Mouse (Mus musculus): Measurements from ENCODE around the gene Pter. TPM values are rescaled to one million over a fixed set of nuclear protein-coding genes. Genes with fewer than 3 reads are reported as not detected.

Pter gene
- total and polyA plus RNA-seq, 3 experiments, result 27.2 to 90.9 (median 53.7) TPM

DNA sequence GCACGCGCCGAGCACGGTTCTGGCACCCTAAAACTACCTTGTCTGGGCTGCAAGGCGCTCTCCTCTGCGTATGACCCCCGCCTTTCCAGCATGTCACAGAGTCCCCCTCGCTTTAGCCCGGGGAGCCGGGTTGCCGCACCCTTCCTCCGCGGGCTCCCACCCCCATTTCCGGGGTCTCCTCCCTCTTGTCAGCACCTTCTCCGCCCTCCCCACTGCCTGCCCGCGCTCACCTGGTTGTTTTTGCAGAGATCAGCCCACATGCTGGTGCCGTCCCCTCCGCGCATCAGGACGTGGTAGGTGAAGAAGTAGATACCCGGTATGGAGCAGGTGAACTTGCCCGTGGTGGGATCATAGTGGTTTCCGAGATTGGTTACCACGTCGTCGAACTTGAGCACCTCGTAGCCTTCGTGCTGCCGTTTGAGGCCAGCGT, 86.2 kb downstream of the Pter start:
- Histone ChIP-seq H3K4me2 (ENCODE audit: insufficient read depth, low read depth, poor library complexity, severe bottlenecking) (no peak overlapping the region), H3K36me3 (replicated peaks in 1 of 2; ENCODE audit: control insufficient read depth in 1 of 2, insufficient read depth in 1 of 2, low read length in 1 of 2) (peaks cover 0 to 12% of the 10 kb centered on the region in 2 experiments), H3K4me1 (ENCODE audit: control insufficient read depth in 1 of 2, insufficient read depth in 2 of 2) (peaks cover 0 to 11% of the 10 kb centered on the region in 2 experiments; a peak in 1 of 4 replicates), H3K27me3 (replicated peaks) (no peaks in the 10 kb centered on the region), H3K9ac (ENCODE audit: insufficient read depth, low read depth) (no peak overlapping the region), H3K9me3 (replicated peaks; ENCODE audit: low read length) (peaks cover 6% of the 10 kb centered on the region), H3K4me3 (replicated peaks in 1 of 3; ENCODE audit: low read depth in 2 of 3, low read length in 2 of 3, poor library complexity in 1 of 3) (no peak overlapping the region), H3K79me2 (replicated peaks; ENCODE audit: control insufficient read depth, extremely low read depth, insufficient read depth, poor library complexity, severe bottlenecking) (no peaks in the 10 kb centered on the region), H3K27ac (ENCODE audit: insufficient read depth, low read depth) (no peak overlapping the region)
- no peak for DNase-seq (ENCODE audit: extremely low read depth)
- in situ Hi-C loops (cut with MboI; ENCODE audit: low pct_ligation_motif_present, low pct_unique_long_range_greater_than_20kb, low sequenced_read_pairs), result no loop called here
- TF ChIP-seq GABPA (IDR thresholded peaks at IDR 0.05; ENCODE audit: insufficient replicate concordance, low read depth, low read length), result no peak
- TF ChIP-seq POLR2A (IDR thresholded peaks at IDR 0.05; ENCODE audit: low read depth, low read length), result no peak
- no peak for TF ChIP-seq TCF12 (IDR thresholded peaks at IDR 0.05; ENCODE audit: low read depth, low read length)
- dilution Hi-C loops (cut with MboI; ENCODE audit: extremely low pct_ligation_motif_present, extremely low pct_unique_long_range_greater_than_20kb, low sequenced_read_pairs), result no loop called here

DNA sequence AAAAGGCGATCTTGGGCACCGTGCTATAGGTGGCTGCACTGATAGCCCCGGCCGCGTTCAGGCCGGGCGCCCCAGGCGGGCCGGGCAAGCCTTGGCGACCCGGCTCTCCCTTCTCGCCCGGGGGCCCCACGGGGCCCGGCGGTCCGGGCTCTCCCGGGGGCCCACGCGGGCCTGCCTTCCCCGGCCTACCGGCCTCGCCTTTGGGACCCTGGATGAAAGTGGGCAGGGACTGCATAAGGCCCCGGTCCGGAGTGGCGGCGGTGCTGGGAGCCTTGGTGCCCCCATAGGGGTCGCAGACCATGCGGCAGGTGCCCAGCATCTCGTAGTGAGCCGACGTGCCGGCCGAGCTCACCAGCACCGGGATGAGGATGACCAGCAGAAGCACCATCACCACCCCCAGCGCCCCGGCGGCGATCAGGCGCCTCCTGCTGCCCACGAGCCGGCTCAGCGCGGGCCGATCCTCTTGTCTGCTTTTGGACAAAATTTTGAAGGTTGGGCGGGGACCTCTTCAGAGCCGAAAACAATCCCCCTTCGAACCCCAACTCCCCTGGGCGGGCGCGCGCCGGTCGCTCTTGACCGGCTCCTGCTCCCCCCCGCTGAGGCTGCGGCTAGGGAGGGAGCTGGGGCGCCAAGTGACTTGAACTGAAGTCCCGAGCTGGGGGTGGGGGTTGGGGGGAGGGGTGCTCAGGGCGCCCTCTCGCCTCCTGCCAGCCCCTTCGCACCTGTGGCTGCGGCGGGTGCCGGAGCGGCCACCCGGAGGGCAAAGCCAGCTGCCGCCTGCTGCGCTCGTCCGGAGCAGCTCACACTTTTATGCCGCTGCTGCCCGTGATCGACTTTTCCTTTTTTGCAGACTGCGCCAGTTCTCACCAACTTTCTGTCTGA, 86.9 kb downstream of the Pter start:
- Histone ChIP-seq H3K79me2 (replicated peaks; ENCODE audit: control insufficient read depth, extremely low read depth, insufficient read depth, poor library complexity, severe bottlenecking) (no peaks in the 10 kb centered on the region), H3K27me3 (replicated peaks) (no peaks in the 10 kb centered on the region), H3K36me3 (replicated peaks in 1 of 2; ENCODE audit: control insufficient read depth in 1 of 2, insufficient read depth in 1 of 2, low read length in 1 of 2) (peaks cover 0 to 12% of the 10 kb centered on the region in 2 experiments), H3K27ac (ENCODE audit: insufficient read depth, low read depth) (no peak overlapping the region), H3K9me3 (replicated peaks; ENCODE audit: low read length) (peaks cover 6% of the 10 kb centered on the region), H3K4me1 (ENCODE audit: control insufficient read depth in 1 of 2, insufficient read depth in 2 of 2) (peaks cover 0 to 11% of the 10 kb centered on the region in 2 experiments; a peak in 1 of 4 replicates), H3K4me2 (ENCODE audit: insufficient read depth, low read depth, poor library complexity, severe bottlenecking) (peak overlapping the region; percentile 64), H3K4me3 (replicated peaks in 1 of 3; ENCODE audit: low read depth in 2 of 3, low read length in 2 of 3, poor library complexity in 1 of 3) (no peak overlapping the region), H3K9ac (ENCODE audit: insufficient read depth, low read depth) (no peak overlapping the region)
- in situ Hi-C loops (cut with MboI; ENCODE audit: low pct_ligation_motif_present, low pct_unique_long_range_greater_than_20kb, low sequenced_read_pairs), result no loop called here
- TF ChIP-seq EP300 (IDR thresholded peaks at IDR 0.05; ENCODE audit: low read length), result no peak
- no peak for TF ChIP-seq BHLHE40 (IDR thresholded peaks at IDR 0.05; ENCODE audit: low read depth, low read length)
- TF ChIP-seq IRF4 (IDR thresholded peaks at IDR 0.05; ENCODE audit: low read depth, low read length), result no peak
- TF ChIP-seq POLR2A (IDR thresholded peaks at IDR 0.05; ENCODE audit: low read depth, low read length), result no peak
- TF ChIP-seq JUN (IDR thresholded peaks at IDR 0.05; ENCODE audit: insufficient read depth, low read depth, low read length), result no peak
- TF ChIP-seq RCOR1 (conservative IDR thresholded peaks at IDR 0.05; ENCODE audit: low read depth, low read length), result no peak
- TF ChIP-seq MAFK (IDR thresholded peaks at IDR 0.05; ENCODE audit: insufficient replicate concordance, low read length), result no peak
- no peak for TF ChIP-seq MXI1 (IDR thresholded peaks at IDR 0.05; ENCODE audit: low read depth, low read length)
- dilution Hi-C loops (cut with MboI; ENCODE audit: extremely low pct_ligation_motif_present, extremely low pct_unique_long_range_greater_than_20kb, low sequenced_read_pairs), result no loop called here
- DNase-seq (ENCODE audit: extremely low read depth), result no peak

DNA sequence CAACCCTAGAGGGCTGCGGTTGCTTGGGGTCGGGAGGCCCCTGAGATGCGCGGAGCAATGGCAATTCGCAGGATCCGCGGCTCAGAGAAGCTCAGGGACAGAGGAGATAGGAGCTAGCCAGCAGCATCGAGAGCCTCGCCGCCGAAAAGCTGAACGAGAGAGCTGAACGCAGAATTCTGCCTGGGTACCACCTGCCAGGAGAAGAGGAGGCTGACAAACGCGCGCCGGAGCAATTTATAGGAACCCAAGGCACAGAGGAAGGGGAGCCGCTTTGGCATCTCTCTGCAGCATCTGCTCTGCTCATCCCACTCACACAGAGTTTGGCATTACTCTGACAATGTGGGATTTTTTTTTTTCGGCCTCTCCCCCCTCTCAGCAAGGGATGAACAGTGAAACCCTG, 87.6 kb downstream of the Pter start, which contains the start of gene C1ql3:
Gene C1ql3 (minus strand): TSS at position 335 of the 400 bp plus-strand sequence.
- in situ Hi-C loops (cut with MboI; ENCODE audit: low pct_ligation_motif_present, low pct_unique_long_range_greater_than_20kb, low sequenced_read_pairs) (no loop called here), dilution Hi-C loops (cut with MboI; ENCODE audit: extremely low pct_ligation_motif_present, extremely low pct_unique_long_range_greater_than_20kb, low sequenced_read_pairs) (no loop called here)
- peaks cover 0 to 11% of the 10 kb centered on the region in 2 experiments; a peak in 2 of 4 replicates for H3K4me1 ChIP-seq (ENCODE audit: control insufficient read depth in 1 of 2, insufficient read depth in 2 of 2)
- DNase-seq (ENCODE audit: extremely low read depth), result no peak
- no peaks in the 10 kb centered on the region for H3K27me3 ChIP-seq (replicated peaks)
- no peak within 1 kb of the TSS for H3K27ac ChIP-seq (ENCODE audit: insufficient read depth, low read depth)
- H3K4me3 ChIP-seq (replicated peaks in 1 of 3; ENCODE audit: low read depth in 2 of 3, low read length in 2 of 3, poor library complexity in 1 of 3), result no peak within 1 kb of the TSS
- H3K9ac ChIP-seq (ENCODE audit: insufficient read depth, low read depth), result no peak within 1 kb of the TSS
- H3K79me2 ChIP-seq (replicated peaks; ENCODE audit: control insufficient read depth, extremely low read depth, insufficient read depth, poor library complexity, severe bottlenecking), result no peaks in the 10 kb centered on the region
- TF ChIP-seq JUND (conservative IDR thresholded peaks at IDR 0.05; ENCODE audit: low read depth, low read length), result no peak
- no peak for TF ChIP-seq GABPA (IDR thresholded peaks at IDR 0.05; ENCODE audit: insufficient replicate concordance, low read depth, low read length)
- TF ChIP-seq POLR2AphosphoS2 (IDR thresholded peaks at IDR 0.05; ENCODE audit: low read depth, low read length), result no peak
- no peak for TF ChIP-seq CHD1 (IDR thresholded peaks at IDR 0.05; ENCODE audit: low read depth, low read length)
- no peak for TF ChIP-seq E2F4 (IDR thresholded peaks at IDR 0.05; ENCODE audit: insufficient replicate concordance, low read depth, low read length)
- TF ChIP-seq ZMIZ1 (IDR thresholded peaks at IDR 0.05; ENCODE audit: low read depth, low read length), result no peak
- no peak for TF ChIP-seq MAX (IDR thresholded peaks at IDR 0.05; ENCODE audit: low read length)
- no peak for TF ChIP-seq ETS1 (conservative IDR thresholded peaks at IDR 0.05; ENCODE audit: low read depth, low read length)
- no peak for TF ChIP-seq JUN (IDR thresholded peaks at IDR 0.05; ENCODE audit: insufficient read depth, low read depth, low read length)
- peaks cover 0 to 12% of the 10 kb centered on the region in 2 experiments for H3K36me3 ChIP-seq (replicated peaks in 1 of 2; ENCODE audit: control insufficient read depth in 1 of 2, insufficient read depth in 1 of 2, low read length in 1 of 2)
- H3K9me3 ChIP-seq (replicated peaks; ENCODE audit: low read length), result peaks cover 6% of the 10 kb centered on the region
- H3K4me2 ChIP-seq (ENCODE audit: insufficient read depth, low read depth, poor library complexity, severe bottlenecking), result peak within 1 kb of the TSS; percentile 64

Data from CH12.LX (cell line).